Mouse (Mus musculus) ES-Bruce4 (cell line): ENCODE data around the gene Cilp2. TPM values are rescaled to one million over a fixed set of nuclear protein-coding genes. Genes with fewer than 3 reads are reported as not detected.
A peak's percentile ranks its signal among the peaks of the same experiment; 100 is the strongest.

Experiments used
- H3K27ac ChIP-seq: 2 replicates; pipeline ENCODE4 v1.5.1; 2012; ENCODE audit warnings: low read length, inconsistent platforms; ENCODE audit not compliant: insufficient read depth
- H3K27me3 ChIP-seq: 2 replicates; pipeline ENCODE4 v1.6.1; 2012; ENCODE audit warnings: mild to moderate bottlenecking, low read length, inconsistent platforms; ENCODE audit not compliant: control insufficient read depth, poor library complexity, insufficient read depth, severe bottlenecking
- H3K36me3 ChIP-seq: 2 replicates; pipeline ENCODE4 v1.6.1; 2012; ENCODE audit warnings: inconsistent platforms, mild to moderate bottlenecking, low read length, moderate library complexity; ENCODE audit not compliant: control insufficient read depth, poor library complexity, insufficient read depth, severe bottlenecking
- H3K4me1 ChIP-seq: one replicate; pipeline ENCODE4 v1.8.1; 2011; ENCODE audit warnings: low read length; ENCODE audit not compliant: control insufficient read depth, insufficient read depth
- H3K4me3 ChIP-seq: 2 replicates; pipeline ENCODE4 v1.5.1; 2011; ENCODE audit warnings: low read depth, mild to moderate bottlenecking, low read length
- H3K9ac ChIP-seq: 2 replicates; pipeline ENCODE4 v1.6.1; 2012; ENCODE audit warnings: low read depth, mild to moderate bottlenecking, inconsistent platforms; ENCODE audit not compliant: poor library complexity, severe bottlenecking
- H3K9me3 ChIP-seq: replicated peaks from 2 replicates; pipeline ENCODE4 v1.6.1; 2012; ENCODE audit warnings: mild to moderate bottlenecking, low read length, inconsistent platforms; ENCODE audit not compliant: control insufficient read depth, poor library complexity, insufficient read depth, severe bottlenecking
- CTCF ChIP-seq: IDR thresholded peaks from one replicate; pipeline ENCODE4 v1.8.1; 2011; ENCODE audit warnings: low read depth, low read length
- EP300 ChIP-seq: IDR thresholded peaks from 2 replicates; pipeline ENCODE4 v1.6.1; 2011; ENCODE audit warnings: low read depth, low read length; ENCODE audit not compliant: insufficient read depth
- POLR2A ChIP-seq: IDR thresholded peaks from one replicate; pipeline ENCODE4 v1.8.1; 2011; ENCODE audit warnings: low read length; ENCODE audit not compliant: insufficient read depth
- polyA plus RNA-seq: library from polyadenylated mRNA; stranded (reverse); fragments of >200 nt; gene quantifications from 2 replicates; pipeline ENCODE4 v1.2.4, GENCODE M21; 2011; ENCODE audit warnings: low read depth; ENCODE audit not compliant: missing spikeins, insufficient read depth, insufficient read length

The Cilp2 gene
- polyA plus RNA-seq, 1 experiment = 0.96 TPM

DNA sequence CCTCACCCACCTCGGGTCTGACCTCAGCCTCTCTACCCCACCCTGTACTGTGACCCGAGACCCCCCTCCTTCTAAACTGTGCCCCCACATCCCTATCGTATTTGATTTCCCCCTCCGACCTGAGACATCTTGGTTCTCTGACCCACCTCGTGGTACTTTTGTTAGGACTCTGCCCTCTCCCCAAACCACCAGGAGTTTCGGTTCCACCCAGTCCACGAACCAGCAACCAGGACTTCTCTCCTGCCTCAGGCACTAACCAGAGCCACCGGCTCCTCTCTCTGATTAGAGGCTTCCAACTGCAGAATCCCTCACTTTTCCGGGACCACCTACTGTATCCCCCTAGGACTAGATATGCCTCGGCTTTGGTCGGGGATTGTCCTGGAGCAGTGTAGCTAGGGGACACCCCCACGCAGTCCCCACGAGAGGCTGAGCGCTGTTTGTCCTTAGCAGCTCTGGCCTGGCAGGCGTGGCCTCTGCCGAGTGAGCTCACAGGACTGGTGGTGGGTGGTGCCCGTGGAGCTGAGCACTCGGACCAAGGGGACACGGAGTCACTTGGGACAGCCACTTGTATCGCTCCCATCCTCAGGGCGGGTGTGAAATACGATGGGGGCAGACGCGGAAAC lies 868 bp upstream of the Cilp2 start:
- Histone ChIP-seq H3K27me3 (0 out of 2 replicates have a peak, but pooled peaks cover 2% of the 10 kb centered on the region), H3K4me1 (no peaks in the 10 kb centered on the region), H3K9ac (peak overlapping the region; percentile 13), H3K36me3 (no peaks in the 10 kb centered on the region), H3K9me3 (no peaks in the 10 kb centered on the region), H3K27ac (no peak overlapping the region), H3K4me3 (peak overlapping the region; percentile 51)
- TF ChIP-seq EP300 = no peak
- no peak for TF ChIP-seq CTCF
- no peak for TF ChIP-seq POLR2A

GRCm38 (mm10) chr8:69884141-69884540 lies 3.3 kb downstream of the Cilp2 start:
- Histone ChIP-seq H3K9me3 (no peaks in the 10 kb centered on the region), H3K27ac (no peak overlapping the region), H3K4me3 (no peak overlapping the region), H3K27me3 (peaks cover 17% of the 10 kb centered on the region), H3K9ac (no peak overlapping the region), H3K4me1 (no peaks in the 10 kb centered on the region), H3K36me3 (no peaks in the 10 kb centered on the region)
- TF ChIP-seq EP300 (no peak), POLR2A (no peak), CTCF (no peak)

DNA sequence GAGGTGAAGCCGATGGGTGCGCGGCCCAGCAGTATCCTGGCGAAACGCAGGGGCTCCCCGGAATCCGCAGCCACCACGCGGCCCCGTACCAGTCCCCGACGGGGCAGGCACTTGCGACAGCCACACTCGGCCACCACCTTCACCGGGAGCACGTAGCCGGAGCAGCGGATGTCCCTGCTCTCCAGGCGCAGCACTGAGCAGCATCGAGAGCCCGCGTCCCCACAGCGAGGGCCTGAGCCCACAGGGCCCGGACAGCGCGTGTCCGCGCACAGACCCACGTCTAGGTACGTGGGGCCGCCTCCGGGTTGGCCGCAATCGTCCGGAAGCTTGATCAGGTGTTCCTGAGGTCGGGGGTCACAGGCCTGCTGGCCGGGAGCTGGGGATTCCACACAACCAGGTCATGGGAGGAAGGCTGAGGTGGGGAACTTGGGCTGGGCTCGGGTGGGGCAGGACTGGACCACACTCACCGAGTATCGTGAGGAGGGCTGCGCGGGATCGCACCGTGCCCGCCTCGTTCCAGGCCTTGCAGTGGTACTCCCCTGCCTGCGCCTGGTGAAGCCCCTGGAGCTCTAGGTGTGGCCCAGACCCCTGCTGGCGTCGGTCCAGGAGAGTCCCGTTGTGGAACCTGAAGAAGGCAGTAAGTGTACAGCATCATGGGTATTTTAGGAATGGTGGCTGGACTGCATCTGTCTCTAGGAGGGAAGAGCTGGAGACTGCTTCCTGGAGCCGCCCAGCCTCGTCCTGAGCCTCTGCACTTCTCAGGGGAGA lies 4.5 kb downstream of the Cilp2 start:
- Histone ChIP-seq H3K4me3 (peak overlapping the region; percentile 54), H3K27me3 (peaks cover 17% of the 10 kb centered on the region), H3K4me1 (no peaks in the 10 kb centered on the region), H3K9me3 (no peaks in the 10 kb centered on the region), H3K36me3 (no peaks in the 10 kb centered on the region), H3K27ac (no peak overlapping the region), H3K9ac (peak overlapping the region; percentile 39)
- no peak for TF ChIP-seq CTCF
- no peak for TF ChIP-seq POLR2A
- no peak for TF ChIP-seq EP300

DNA sequence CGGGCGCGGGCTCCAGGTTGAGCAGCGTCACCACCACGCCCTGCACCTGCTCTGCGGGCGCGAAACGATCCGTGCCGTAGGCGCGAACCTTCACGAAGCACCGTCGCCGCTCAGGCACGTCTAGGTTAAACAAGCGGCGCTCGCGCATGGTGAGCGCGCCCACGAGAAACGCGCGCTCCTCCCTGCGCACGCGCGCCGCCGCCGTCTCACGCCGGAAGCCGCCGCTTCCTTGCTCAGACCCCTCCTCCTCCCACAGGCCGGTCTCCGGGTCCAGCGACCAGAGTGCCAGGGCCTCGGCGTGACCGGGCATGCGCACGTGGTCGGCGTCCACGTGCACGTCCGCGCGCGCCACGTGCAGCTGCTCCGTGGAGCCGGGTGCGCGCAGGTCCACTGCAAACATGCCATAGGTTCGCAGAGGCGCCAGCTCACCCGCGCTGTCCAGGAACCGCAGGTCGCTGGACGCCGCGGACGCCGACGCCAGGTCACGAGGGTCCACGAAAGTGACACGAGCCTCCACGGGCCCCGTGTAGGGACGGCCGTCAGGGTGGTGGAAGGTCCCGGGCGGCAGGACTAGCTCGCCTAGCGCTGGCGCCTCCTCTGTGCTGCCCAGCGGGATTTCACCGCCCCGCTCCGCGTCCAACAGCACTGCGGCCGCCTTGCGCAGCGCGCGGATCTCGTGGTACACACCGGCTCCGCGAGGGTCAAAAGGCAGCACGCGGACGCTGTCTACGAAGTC lies 5.3 kb downstream of the Cilp2 start:
- H3K27me3 ChIP-seq = peaks cover 17% of the 10 kb centered on the region
- TF ChIP-seq POLR2A (no peak), EP300 (no peak), CTCF (no peak)
- H3K36me3 ChIP-seq = no peaks in the 10 kb centered on the region
- no peaks in the 10 kb centered on the region for H3K9me3 ChIP-seq
- no peak overlapping the region for H3K27ac ChIP-seq
- peak overlapping the region; percentile 39 for H3K9ac ChIP-seq
- H3K4me1 ChIP-seq = no peaks in the 10 kb centered on the region
- peak overlapping the region; percentile 54 for H3K4me3 ChIP-seq

- Histone ChIP-seq H3K27me3 (peaks cover 15% of the 10 kb centered on the region), H3K4me3 (peak overlapping the region; percentile 54), H3K36me3 (no peaks in the 10 kb centered on the region), H3K27ac (no peak overlapping the region), H3K4me1 (no peaks in the 10 kb centered on the region), H3K9ac (peak overlapping the region; percentile 39), H3K9me3 (no peaks in the 10 kb centered on the region)
- TF ChIP-seq EP300 = no peak
- no peak for TF ChIP-seq CTCF
- no peak for TF ChIP-seq POLR2A
These were observed 6.1 kb downstream of the Cilp2 start for GRCm38 (mm10) chr8:69881261-69881865.
